Mouse (Mus musculus) hindlimb bud, embryonic 11.5 days (tissue): ENCODE measurements around the gene Usp25.

Experiments used
- DNase-seq: peaks from one replicate; pipeline ENCODE4 v3.0.0-alpha.2; 2012; ENCODE audit warnings: low read depth, low spot score; ENCODE audit errors: extremely low spot score

Usp25 gene

DNA sequence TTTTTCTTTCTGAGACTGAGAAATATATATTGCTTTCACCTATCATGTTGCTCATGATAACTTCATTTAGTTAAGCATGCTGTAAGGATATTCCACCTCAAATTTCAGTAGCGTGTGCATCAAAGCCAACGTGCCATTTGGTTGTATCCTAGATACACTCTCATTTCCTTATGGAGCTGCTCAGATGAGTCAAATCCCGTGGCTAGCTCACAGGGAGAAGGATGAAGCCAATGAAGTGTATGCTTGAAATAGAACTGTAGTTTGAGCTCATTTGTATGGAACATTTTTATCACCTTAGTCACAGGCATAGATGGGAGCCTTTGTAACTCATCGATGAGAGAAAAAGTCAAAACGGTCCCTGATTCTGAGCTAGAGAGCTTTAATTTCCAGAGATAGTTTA is 20.8 kb downstream of the Usp25 start:
- DNase-seq, result no peak

DNA sequence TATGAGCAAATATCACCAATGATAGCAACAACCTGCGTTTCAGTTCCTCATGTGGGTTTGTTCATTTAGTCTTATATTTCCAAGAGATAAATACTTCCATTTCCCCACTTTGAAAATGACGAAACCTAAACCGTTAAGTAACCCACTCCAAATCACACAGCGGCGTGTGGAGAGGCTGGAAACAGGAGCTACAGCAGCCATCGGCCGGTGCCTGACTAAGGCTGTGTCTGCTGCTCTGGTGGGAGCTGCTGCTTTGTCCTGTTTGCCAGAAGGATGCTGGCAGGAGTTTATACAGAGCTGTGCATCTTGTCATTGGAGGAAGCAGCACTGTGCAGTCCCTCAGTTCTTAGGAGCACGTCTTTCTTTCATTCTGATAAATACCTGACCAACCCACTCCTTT is 21.2 kb downstream of the Usp25 start:
- no peak for DNase-seq

DNA sequence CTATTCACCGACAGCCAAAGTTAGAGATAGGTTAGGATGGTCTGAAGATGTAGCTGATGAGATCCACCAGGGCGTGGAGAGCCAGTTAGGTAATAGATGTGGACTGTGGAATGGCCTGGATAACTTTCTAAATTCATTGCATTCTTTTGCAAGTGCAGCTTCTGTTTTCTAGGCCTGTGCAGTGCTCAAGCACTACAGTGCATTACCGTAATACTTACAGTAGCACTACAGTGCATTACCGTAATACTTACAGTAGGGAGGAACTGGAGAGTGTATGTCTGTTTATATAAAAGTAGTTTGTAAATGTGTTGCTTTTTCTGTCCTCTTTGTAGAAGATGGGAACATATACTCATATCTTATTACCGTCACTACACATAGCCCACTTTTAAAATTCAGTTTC is 28.1 kb downstream of the Usp25 start:
- DNase-seq, result no peak

DNA sequence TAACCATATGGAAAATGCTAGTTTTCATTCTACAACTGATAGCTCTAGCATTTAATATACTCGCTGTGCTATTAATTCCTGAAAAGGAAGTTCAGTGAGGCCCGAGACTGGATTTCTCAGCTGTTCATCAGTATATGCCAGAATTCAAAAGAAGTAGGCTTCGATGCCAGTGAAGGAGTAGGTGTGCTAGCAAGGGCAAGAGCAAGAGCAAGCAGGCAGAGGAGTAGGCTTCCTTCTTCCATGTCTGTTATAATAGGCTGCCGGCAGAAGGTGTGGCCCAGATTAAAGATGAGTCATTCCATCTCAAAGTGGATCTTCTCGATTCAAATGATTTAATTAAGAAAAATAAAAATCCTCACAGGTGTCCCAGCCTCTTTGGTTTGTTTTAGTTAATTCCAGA is 30.0 kb downstream of the Usp25 start:
- no peak for DNase-seq

DNA sequence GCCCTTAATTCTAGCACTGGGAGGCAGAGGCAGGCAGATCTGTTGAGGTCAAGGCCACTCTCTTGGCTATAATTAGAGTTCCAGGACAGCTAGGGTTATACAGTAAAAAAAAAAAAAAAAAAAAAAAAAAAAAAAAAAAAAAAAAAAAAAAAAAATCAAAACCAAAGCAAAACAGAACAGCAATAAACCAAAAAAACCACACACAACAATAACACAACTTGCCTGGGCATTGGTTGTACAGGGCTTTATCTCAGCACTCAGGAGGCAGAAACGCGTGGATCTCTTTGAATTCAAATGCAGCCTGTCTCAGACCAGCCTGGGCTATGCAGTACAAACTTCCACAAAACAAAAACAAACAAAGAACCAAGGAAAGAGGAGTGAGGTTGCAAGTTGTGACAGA is 40.7 kb downstream of the Usp25 start:
- DNase-seq, result no peak

DNA sequence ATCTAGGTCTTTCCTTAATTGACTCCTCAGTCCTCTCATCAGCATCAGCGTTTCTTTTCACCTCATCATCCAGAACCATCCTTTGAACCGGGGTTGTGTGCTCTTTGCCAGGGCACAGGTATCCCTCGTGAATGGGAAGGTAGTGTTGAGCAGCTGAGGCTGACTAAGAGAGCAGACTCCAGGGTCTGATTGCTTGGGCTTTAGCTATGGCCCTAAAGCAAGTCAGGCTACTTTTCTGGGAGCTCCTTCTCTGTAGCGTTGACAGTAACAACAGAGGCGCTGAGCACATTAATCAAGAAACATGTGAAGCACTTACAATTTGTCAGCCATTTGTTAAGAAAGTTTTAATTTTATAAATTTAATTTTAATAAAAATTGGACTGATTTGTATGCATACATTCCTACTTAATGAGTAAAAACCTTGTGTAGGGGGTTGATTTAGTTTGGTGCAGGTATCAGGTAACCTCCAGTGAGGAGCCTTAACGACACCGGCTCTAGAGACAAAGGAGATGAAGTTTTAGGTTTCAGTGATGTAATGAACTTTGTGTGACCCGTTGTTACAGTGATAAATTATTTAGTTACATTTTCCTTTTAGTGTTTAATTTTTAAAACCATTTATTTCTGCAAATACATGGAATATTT is 42.1 kb downstream of the Usp25 start:
- DNase-seq, result no peak

DNA sequence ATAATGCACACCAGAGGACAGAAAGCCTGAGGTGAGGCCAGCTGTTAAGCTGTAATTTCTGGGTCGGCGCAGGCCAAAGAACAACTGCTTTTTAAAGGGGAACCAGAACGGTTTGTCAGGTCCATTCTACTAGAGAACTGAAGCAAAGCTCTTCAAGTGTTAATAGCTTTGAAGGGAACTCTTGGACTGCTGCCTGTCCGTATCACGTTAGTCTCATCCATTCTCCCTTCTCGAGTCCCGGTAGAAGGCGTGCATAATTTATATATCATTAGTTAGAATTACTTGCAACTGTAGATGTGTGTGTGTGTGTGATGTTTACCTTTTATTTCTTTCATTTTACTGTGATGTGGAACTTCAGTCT is 42.6 kb downstream of the Usp25 start:
- DNase-seq, result no peak

DNA sequence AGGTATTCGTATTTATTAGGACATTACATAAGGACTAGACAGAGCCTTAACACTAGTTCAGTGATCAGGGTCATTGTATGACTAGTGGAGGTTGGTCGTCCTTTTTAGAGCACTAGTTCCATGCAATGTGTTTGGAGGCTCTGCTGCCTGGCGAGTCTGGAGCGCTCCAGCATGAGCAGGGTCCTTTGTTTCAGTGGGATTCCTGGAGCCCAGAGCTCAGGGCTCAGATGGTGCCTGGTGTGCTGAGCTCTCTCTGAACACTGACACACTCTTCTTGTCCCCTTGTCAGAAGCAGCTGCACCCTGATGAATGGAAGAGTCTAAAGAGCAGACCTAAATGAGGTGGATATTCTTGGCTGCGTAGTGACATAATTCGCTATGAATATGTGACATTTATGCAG is 45.1 kb downstream of the Usp25 start:
- no peak for DNase-seq

DNA sequence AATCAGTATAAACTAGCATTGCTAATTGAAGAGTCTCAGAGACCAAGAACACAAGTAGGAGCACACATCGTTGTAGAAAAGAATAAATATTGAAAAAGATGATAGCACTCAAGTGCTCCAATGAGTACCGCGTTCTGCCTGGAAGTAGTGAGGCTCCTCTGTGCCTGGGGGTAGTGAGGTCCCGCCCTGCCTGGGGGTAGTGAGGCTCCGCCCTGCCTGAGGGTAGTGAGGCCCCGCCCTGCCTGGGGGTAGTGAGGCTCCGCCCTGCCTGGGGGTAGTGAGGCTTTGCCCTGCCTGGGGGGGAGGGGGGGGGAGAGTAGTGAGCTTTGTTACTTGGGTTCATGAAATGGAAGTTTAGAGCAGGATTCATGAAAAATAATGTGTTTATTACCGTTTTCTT is 46.7 kb downstream of the Usp25 start:
- DNase-seq, result no peak

DNA sequence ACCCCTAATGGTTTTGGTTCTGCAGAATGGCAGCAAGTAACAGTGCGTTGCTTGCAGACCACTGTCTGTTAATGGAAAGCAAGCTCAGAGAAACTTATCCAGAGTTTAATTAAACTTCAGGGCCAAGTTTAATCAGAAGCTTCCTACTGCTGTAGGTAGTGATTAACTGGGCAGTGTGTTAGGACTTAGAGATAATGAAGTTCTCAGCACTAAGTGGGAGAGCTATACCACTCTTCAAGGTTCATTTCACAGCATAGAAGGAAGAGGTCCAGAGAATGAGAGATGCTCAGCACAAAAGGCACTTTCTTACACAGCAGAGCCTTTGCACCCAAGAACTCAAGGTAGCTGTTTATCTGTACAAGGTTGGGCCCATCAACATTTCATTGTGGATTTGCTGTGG is 50.4 kb downstream of the Usp25 start:
- DNase-seq, result no peak

DNA sequence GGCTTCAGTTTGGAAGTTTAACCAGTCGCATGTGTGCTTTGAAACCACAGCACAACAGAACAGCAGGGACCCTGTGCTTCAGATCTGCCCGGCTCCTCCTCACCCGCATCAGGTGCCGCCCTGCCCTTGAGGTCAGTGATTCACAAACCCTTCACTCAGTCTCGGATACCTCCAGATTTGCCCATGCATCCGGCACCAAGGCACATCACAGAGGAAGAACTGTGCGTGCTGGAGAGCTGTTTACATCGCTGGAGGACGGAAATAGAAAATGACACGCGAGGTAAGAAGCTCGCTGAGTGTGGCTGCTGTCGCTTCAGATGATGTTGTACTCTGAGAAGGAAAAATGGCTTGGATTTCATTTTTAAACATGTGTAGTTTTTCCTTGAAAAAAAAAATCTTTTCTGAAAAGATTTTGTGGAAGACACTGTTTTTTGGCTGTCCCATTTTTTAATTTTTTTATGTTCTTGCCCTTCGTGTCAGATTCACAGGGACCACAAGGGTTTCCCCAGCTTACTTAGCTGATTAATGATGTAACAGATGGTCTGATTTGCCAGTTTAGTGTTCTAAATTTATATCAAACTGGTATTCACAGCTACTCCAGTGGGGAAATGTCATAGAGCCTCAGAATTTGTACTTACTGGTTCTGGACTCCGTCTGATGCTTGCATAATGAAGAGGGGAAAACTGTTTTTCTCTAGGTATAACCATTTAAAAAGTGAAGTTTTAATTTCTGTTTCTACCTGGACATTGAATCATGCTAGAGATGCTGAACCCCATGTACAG is 63.6 kb downstream of the Usp25 start:
- DNase-seq, result no peak

DNA sequence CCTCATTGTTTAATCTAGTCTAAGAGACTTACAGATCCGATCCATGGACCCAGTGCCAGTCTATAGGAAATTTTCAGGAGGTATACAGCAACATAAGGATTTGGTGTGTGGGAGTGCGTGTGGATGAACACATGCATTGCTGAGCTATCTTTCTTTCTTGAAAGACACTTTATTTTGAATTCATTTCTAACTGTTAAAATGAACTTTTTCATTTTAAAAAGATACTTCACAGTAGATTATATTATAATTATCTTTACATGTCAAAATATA is 64.2 kb downstream of the Usp25 start:
- DNase-seq, result no peak

DNA sequence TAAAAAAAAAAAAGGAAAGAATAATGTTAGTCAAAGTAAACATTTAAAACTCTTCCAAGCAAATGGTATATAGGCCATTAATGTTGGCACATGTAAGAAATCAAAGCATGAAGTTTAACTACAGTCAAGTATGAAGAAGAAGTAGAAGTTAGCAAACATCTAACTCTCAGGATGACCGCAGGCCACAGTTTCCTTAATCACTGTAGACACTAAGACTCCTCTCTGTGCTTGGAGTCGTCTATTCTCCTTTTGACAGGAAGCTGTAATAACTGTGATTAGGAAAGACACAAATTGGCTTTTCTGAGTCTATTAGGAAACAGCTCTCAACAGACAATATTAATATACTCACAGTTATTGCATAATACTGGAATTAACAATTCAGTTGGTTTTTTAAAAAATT is 70.6 kb downstream of the Usp25 start:
- DNase-seq, result no peak

DNA sequence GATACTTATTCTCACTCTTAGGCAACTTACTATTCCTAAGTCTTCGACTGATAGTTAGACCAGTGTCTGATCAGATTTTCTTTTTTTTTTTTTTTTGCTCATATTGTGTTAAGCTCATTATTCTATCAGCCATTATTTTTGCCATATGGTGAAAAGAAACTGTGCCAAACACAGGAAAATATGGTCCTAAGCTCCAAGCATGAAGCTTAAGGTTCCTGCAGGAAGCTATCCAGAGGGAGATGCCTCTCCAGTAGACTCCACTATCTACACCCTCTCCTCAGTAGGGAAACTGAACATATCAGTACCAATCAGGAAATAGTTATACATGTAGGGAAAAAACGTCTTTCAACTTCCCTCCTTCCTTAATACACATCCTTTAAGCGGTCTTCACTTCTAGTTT is 76.3 kb downstream of the Usp25 start:
- DNase-seq, result no peak

DNA sequence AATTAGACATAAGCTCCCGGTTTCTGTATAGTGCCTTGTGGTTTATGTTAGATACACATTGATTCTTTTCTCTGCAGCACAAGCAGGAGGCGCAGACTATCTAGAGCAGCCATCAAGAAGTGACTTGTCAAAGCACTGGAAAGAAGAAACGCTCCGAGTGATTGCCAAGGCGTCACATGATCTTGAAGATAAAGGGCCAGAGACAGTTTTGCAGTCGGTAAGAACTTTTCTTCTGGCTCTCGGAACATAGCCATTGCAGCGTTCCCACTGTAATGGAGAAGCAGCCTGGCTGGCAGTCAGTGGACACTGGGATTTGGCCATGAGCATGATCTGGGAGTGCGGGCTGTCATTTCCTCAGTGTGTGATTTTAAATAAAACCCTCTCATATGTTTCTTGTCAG is 80.0 kb downstream of the Usp25 start:
- no peak for DNase-seq

DNA sequence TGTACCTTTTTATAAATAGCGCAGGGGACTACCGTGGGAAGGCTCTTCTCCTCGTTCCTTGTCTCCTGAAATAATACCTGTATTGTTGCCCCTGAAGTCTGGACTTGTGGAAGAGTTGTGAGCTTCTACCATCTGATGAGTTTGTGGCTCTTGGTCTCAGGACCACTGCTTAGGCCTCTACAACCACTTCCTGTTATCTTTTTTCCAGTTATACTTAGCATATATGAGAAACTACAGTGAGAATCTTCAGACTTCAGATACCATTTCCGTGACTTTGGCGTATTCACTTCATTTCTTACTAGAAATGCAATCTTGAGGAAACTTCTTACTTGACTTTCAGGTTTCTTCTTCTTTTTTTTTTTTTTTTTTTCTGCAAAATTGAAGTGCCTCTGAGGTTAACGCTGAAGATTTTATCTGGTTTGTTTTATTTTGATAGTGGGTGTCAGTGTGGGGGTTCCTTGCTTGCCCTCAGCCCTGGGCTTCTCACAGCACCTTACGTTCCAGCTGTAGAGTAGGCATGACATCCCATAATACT is 81.6 kb downstream of the Usp25 start:
- no peak for DNase-seq

DNA sequence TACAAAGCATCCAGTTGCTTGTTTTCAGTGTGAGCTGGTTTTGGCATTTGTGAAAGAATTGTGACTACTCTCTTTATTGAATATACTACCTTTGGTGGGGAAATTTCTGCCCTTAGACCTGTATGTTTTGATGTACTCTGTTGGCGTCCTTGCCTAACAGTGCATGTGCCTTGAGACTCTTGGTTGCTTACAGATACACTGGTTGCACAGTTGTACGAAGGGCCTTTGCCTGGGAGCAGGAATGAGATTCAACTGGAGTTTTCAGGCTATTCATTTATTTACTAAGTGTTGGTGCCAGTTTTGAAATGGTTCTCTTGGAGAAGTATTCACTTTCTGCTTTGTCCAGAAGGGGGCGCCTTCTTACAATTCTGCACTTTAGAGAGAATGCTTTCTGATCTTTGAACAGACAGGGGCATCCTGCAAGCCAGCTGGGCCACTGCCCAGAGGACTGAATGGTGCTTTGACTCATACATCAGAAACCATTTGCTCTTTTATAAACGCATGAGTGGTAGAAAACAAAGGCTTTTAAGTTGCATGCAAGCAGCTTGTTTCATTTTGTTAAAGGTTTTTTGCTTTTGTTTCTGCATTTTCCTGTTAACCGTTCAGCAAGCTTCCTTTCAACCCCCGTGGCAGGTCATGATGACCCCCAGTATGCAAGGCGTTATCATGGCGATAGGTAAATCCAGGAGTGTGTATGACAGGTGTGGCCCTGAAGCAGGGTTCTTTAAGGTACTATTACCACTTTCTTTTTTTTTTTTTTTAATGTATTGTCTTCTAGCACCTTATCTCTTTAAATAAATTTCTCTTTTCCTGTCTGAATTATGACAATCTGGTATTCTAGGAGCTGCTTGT is 85.7 kb downstream of the Usp25 start:
- DNase-seq, result peak; percentile 16

DNA sequence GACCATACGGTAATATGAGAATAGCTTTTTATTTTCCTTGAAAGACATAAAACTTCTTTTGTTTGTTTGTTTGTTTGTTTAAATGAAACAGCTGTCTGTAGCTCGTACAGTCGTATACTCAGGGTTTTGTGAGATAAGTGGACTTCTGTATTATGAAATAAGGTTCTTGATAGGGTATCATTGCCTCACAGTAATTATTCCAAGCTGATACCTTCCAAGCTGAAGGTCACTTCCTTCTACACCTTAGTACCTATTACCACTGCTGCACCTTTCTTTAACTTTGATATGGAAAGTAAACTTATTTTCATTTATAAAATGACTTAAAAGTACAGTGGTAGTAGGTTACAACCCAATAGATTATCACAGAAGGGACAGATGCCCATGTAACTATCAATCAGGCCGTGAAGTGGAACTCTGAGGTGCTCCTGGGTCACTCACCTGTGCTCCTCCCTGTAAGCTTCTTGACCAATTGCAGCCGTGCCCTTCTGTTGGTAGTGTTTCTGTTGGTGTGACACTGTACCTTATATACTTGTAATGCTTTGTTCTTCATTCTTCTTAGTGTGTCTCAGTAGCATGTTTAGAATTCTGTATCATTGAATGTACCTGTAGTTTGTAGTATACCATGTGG is 90.2 kb downstream of the Usp25 start:
- DNase-seq, result no peak

DNA sequence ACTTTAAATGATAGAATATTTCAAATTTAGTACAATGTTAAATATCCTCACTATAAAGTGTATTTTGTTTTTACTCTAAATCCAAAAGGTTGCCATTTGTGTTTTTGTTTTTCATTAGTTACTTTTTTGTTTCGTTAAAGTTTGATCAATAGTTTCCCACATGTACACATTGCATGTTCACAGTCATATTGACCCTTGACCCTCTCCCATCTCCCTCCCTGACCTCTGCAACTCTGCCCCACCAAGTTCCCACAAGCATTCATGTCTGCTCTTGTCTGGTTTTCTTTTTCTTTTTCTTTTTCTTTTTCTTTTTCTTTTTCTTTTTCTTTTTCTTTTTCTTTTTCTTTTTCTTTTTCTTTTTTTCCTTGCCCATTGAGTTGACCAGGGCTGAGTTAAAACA is 97.8 kb downstream of the Usp25 start:
- no peak for DNase-seq

DNA sequence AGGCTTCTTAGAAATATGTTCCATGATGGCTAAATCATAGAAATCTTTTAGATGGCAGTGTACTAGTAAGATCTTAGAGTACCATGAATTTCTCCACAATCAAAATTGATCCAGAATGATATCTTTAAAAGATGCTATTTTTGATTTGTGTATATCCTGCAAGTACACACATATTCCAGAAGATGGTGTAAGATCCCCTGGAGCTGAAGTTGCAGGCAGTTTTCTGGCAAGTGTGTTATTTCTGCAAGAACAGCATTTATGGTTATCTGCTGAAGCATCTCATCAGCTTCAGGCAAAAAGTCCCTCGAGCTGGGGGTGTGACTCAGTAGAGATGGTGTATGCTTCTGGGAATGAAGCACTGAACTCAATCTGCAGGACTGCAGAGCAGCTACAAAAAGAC is 112.4 kb downstream of the Usp25 start:
- DNase-seq, result no peak

DNA sequence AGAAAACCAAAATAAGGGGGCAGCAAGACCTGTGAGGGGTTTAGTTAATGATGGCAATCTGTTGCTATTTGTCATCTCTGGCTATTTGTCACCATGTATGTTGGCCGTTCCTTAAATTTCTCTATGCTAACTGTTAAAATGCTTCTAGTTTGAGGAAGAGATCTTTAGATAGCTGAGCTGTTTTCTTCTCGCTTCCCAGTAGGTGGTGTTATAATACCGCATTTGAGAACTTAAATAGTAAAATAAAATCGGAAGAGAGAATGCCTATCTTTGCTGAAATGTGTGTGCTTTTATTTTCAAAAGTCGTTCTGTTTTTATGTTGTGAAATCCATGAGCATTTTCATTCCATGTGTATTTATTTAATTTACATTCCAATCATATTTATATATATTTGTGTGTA is 115.2 kb downstream of the Usp25 start:
- no peak for DNase-seq

DNA sequence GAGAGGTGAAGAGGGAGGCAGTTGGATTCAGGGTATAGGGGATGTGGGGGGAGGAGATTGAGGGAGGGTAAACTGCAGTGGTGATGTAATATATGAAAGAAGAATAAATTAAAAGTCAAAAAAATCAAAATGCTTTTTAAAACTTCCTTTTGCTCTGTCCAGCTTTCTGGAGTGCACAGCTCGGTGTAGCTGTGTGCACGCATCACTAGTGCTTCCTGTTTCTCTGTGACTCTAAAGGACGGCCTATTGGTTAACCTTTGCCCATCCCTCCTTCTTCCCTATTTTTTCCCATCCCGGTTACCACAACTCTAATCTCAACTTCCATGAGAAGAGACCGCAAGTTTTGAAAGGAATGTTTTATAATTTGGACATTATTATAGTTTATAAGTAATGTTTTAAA is 119.5 kb downstream of the Usp25 start:
- no peak for DNase-seq
